Mouse (Mus musculus): ENCODE data around the gene Tmem269. TPM values are rescaled to one million over a fixed set of nuclear protein-coding genes. Genes with fewer than 3 reads are reported as not detected.

Tmem269 gene
- polyA plus RNA-seq, 1 experiment from 2014 or later: 0.14 TPM

DNA sequence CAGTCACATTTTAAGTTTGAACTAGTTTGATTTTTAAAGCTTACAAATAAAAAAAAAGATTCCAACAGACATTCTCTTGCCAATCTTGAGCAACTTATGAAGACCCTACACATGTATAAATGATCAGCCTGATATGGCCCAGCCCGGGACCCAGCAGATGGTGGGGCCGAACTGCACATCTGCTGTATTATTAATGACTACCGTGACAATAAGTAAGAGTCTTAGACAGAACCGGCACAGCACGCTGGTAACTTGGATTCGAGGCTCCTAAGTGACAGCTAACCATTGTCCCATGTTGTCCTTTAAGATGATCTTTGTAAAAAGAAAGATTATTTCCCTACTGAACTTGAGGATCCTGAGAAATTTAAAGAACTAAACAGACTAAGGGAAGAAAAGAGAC, 28.6 kb downstream of the Tmem269 start:
- no peak overlapping the region for H3K4me3 ChIP-seq (replicated peaks; ENCODE audit: low read depth, low read length)
- no peak for DNase-seq (ENCODE audit: low spot score)

DNA sequence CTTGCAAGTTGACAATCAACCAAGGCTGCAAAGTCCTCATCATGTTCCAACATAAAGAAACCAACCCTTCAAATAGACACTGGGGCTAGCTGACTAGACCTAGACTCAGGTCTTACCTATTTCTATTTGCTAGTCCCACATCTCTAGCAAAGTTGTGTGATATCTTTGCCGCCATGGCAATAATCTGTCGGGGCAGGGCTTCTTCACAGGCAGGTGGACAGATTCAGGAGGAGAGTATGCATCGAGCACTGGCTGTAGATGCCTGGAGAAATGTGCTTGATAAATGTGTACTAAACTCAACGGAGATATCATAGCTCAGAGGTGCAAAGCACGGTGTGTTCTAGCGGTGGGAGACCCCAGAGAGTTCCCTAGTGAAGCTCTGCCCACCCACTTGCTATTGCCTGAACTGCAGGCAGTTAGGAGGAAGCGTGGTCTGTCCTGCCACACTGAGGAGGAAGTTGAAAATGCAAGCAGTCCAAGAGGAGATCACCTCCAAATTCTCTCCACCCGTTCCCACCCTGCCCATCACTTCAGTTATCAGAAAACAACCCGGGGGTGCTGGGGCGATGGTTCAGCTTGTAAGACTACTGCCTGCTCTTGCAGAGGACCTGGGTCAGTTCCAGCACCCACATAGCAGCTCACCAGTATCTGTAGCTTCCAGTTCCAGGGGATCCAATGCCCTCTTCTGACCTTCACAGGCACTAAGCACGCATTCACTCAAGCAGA, 29.8 kb downstream of the Tmem269 start:
- Histone ChIP-seq H3K9ac (ENCODE audit: low read depth, low read length) (no peak overlapping the region), H3K4me3 (replicated peaks; ENCODE audit: low read depth, low read length) (no peak overlapping the region), H3K36me3 (ENCODE audit: insufficient read depth, low read length) (no peaks in the 10 kb centered on the region), H3K27me3 (ENCODE audit: insufficient read depth, low read length) (no peaks in the 10 kb centered on the region), H3K4me1 (replicated peaks; ENCODE audit: insufficient read depth, low read length) (no peaks in the 10 kb centered on the region), H3K27ac (no peak overlapping the region), H3K9me3 (replicated peaks; ENCODE audit: low read length) (no peaks in the 10 kb centered on the region), H3K4me2 (ENCODE audit: low read length) (no peak overlapping the region)
- WGBS: 45% methylated on average over 11 of the region's 11 CpGs
- TF ChIP-seq CTCF (IDR thresholded peaks at IDR 0.05; ENCODE audit: low read depth): peak; percentile 55
- DNase-seq (ENCODE audit: low spot score) (no peak), ATAC-seq (replicated peaks; ENCODE audit: low FRiP score, low read depth) (no peak)

More for the DNA sequence above, 28.6 kb downstream of the Tmem269 start:
- Histone ChIP-seq H3K4me1 (replicated peaks; ENCODE audit: insufficient read depth, low read length) (no peaks in the 10 kb centered on the region), H3K27ac (no peak overlapping the region), H3K36me3 (ENCODE audit: insufficient read depth, low read length) (no peaks in the 10 kb centered on the region), H3K9ac (ENCODE audit: low read depth, low read length) (no peak overlapping the region), H3K9me3 (replicated peaks; ENCODE audit: low read length) (no peaks in the 10 kb centered on the region), H3K27me3 (ENCODE audit: insufficient read depth, low read length) (no peaks in the 10 kb centered on the region), H3K4me2 (ENCODE audit: low read length) (no peak overlapping the region)
- no peak for TF ChIP-seq CTCF (IDR thresholded peaks at IDR 0.05; ENCODE audit: low read depth)
- WGBS: 84% methylated on average over 6 of the region's 6 CpGs
- no peak for ATAC-seq (replicated peaks; ENCODE audit: low FRiP score, low read depth)

DNA sequence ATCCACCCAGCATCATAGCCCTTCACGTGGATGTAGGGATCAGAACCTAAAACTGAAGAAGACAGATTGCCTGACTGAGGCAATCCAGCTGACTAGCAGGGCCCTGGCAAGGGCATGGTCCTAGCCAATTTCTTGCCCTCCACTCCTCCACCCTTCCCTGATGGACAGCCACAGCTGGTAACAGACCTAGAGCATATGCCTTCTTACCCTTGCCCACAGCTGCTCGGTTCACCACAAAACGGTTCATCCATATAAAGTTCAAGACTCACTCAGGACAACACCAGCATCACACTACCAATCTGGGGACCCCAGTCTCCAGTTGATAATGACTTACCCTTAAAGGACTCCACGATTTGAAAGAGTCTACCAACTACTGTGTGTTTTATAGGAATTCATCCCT, 32.2 kb downstream of the Tmem269 start:
- Histone ChIP-seq H3K4me2 (ENCODE audit: low read length) (no peak overlapping the region), H3K27ac (no peak overlapping the region), H3K4me1 (replicated peaks; ENCODE audit: insufficient read depth, low read length) (no peaks in the 10 kb centered on the region), H3K4me3 (replicated peaks; ENCODE audit: low read depth, low read length) (no peak overlapping the region), H3K36me3 (ENCODE audit: insufficient read depth, low read length) (no peaks in the 10 kb centered on the region), H3K9ac (ENCODE audit: low read depth, low read length) (no peak overlapping the region), H3K9me3 (replicated peaks; ENCODE audit: low read length) (no peaks in the 10 kb centered on the region), H3K27me3 (ENCODE audit: insufficient read depth, low read length) (no peaks in the 10 kb centered on the region)
- 80% methylated on average over 4 of the region's 4 CpGs for WGBS
- TF ChIP-seq CTCF (IDR thresholded peaks at IDR 0.05; ENCODE audit: low read depth): no peak
- ATAC-seq (replicated peaks; ENCODE audit: low FRiP score, low read depth) (no peak), DNase-seq (ENCODE audit: low spot score) (no peak)

DNA sequence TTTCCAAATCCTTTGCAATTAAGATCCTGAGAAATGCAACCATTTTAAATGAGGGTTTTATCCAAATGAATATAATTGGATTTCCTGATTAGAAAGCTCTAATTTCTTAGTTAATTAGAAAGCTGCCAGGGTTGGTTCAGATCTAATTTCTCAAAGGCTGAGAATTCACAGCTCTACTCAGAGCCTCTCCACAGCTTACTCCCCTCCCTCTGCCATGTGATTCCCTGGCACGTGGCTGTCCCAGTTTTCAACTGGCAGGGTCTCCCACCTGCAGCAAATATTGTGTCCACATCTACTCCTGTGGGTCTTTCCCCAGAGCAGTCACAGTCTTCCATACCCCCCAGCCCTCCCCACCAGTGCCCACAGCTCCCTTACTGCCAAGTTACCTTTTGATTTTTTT, 34.5 kb downstream of the Tmem269 start:
- ATAC-seq (replicated peaks; ENCODE audit: low FRiP score, low read depth) (no peak), DNase-seq (ENCODE audit: low spot score) (no peak)
- no peak overlapping the region for H3K9ac ChIP-seq (ENCODE audit: low read depth, low read length)
- no peak overlapping the region for H3K27ac ChIP-seq
- no peaks in the 10 kb centered on the region for H3K36me3 ChIP-seq (ENCODE audit: insufficient read depth, low read length)
- no peaks in the 10 kb centered on the region for H3K9me3 ChIP-seq (replicated peaks; ENCODE audit: low read length)
- no peak overlapping the region for H3K4me3 ChIP-seq (replicated peaks; ENCODE audit: low read depth, low read length)
- no peaks in the 10 kb centered on the region for H3K27me3 ChIP-seq (ENCODE audit: insufficient read depth, low read length)
- TF ChIP-seq CTCF (IDR thresholded peaks at IDR 0.05; ENCODE audit: low read depth): no peak
- WGBS: 57% methylated on average over 1 of the region's 1 CpGs
- H3K4me2 ChIP-seq (ENCODE audit: low read length): no peak overlapping the region
- no peaks in the 10 kb centered on the region for H3K4me1 ChIP-seq (replicated peaks; ENCODE audit: insufficient read depth, low read length)

DNA sequence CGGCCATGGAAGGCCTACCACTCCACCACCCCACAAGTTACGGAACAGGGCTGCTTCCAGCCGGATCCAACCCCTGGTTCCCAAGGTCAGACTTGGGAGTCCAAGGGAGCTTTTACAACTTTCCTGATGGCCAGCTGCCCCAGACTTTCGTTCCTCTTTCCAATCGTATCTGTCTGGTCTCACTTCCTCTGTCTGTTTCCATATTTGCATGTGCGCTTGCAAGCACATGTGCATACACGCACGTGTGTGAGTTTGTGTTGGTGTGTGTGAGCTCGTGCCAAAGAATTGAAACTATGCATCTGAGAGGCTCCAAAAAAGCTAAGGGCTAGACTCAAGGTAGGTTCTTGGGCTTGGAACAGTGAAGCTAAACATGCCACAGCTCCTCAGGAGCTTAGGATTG, 36.6 kb downstream of the Tmem269 start:
- no peak overlapping the region for H3K27ac ChIP-seq
- no peaks in the 10 kb centered on the region for H3K36me3 ChIP-seq (ENCODE audit: insufficient read depth, low read length)
- no peak for TF ChIP-seq CTCF (IDR thresholded peaks at IDR 0.05; ENCODE audit: low read depth)
- H3K4me1 ChIP-seq (replicated peaks; ENCODE audit: insufficient read depth, low read length): no peaks in the 10 kb centered on the region
- H3K4me3 ChIP-seq (replicated peaks; ENCODE audit: low read depth, low read length): no peak overlapping the region
- H3K9ac ChIP-seq (ENCODE audit: low read depth, low read length): no peak overlapping the region
- H3K9me3 ChIP-seq (replicated peaks; ENCODE audit: low read length): no peaks in the 10 kb centered on the region
- DNase-seq (ENCODE audit: low spot score) (no peak), ATAC-seq (replicated peaks; ENCODE audit: low FRiP score, low read depth) (no peak)
- no peaks in the 10 kb centered on the region for H3K27me3 ChIP-seq (ENCODE audit: insufficient read depth, low read length)
- no peak overlapping the region for H3K4me2 ChIP-seq (ENCODE audit: low read length)
- WGBS: 77% methylated on average over 9 of the region's 9 CpGs

DNA sequence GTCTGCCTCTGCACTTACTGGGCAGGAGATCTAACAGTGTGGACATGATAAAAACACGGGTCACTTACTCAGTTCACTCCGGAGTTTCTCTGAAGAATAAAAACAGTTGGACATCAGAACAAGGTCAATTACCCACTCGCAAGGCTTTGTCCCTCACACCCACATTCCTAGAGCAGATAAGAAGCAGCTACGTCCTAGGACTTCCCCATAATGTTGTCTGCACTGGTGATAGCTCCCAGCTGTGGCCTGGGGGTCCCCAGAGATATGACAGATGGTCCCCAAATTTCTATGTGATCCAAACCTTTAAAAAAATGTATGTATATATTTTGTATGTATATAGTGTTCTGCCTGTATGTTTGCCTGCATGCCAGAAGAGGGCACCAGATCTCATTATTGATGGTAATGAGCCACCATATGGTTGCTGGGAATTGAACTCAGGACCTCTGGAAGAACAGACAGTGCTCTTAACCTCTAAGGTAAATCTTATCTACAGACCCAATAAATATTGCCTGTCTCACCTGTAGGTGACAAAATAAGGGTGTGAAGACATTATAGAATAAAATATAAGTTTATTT, 37.8 kb downstream of the Tmem269 start:
- no peaks in the 10 kb centered on the region for H3K4me1 ChIP-seq (replicated peaks; ENCODE audit: insufficient read depth, low read length)
- H3K4me2 ChIP-seq (ENCODE audit: low read length): no peak overlapping the region
- DNase-seq (ENCODE audit: low spot score): no peak
- H3K9me3 ChIP-seq (replicated peaks; ENCODE audit: low read length): no peaks in the 10 kb centered on the region
- H3K36me3 ChIP-seq (ENCODE audit: insufficient read depth, low read length): no peaks in the 10 kb centered on the region
- no peak overlapping the region for H3K27ac ChIP-seq
- peak; percentile 35; the same call in 1 of the 2 replicates for TF ChIP-seq CTCF (IDR thresholded peaks at IDR 0.05; ENCODE audit: low read depth)
- H3K27me3 ChIP-seq (ENCODE audit: insufficient read depth, low read length): no peaks in the 10 kb centered on the region
- no peak overlapping the region for H3K4me3 ChIP-seq (replicated peaks; ENCODE audit: low read depth, low read length)
- no peak for ATAC-seq (replicated peaks; ENCODE audit: low FRiP score, low read depth)
- WGBS: 58% methylated on average over 4 of the region's 4 CpGs
- no peak overlapping the region for H3K9ac ChIP-seq (ENCODE audit: low read depth, low read length)

All from kidney, postnatal 0 days (tissue).